Mouse (Mus musculus): ENCODE results near the gene Uqcrh.

The Uqcrh gene

GRCm38 (mm10) chr4:116074861-116075620 is at the start of gene Uqcrh, which contains the start of gene Lrrc41:
Gene Uqcrh, minus strand, starts transcription at chr4:116075071.
Gene Lrrc41, plus strand, starts transcription at chr4:116075269.
- DNase-seq = peak; percentile 96

GRCm38 (mm10) chr4:116123602-116124519 is 49.0 kb upstream of the Uqcrh start, which contains the start of the genes Rad54l and Pomgnt1:
Gene Rad54l, minus strand, starts transcription at chr4:116123690.
Gene Pomgnt1, plus strand, starts transcription at chr4:116123840.
- peak; percentile 76 for DNase-seq

- no peak for DNase-seq
Observed at GRCm38 (mm10) chr4:116122762-116123161, 47.9 kb upstream of the Uqcrh start.

GRCm38 (mm10) chr4:116111486-116111885 is 36.6 kb upstream of the Uqcrh start:
- no peak for DNase-seq

GRCm38 (mm10) chr4:116110695-116111094 is 35.8 kb upstream of the Uqcrh start:
- no peak for DNase-seq

- no peak for DNase-seq
Observed at GRCm38 (mm10) chr4:116105278-116105677, 30.4 kb upstream of the Uqcrh start.

- no peak for DNase-seq
Observed at GRCm38 (mm10) chr4:116100959-116101358, 26.1 kb upstream of the Uqcrh start.

- no peak for DNase-seq
Observed at GRCm38 (mm10) chr4:116097211-116097610, 22.3 kb upstream of the Uqcrh start.

- DNase-seq = no peak
Observed at GRCm38 (mm10) chr4:116096291-116096690, 21.4 kb upstream of the Uqcrh start.

GRCm38 (mm10) chr4:116088510-116089249 is 13.8 kb upstream of the Uqcrh start:
- no peak for DNase-seq

- DNase-seq = peak; percentile 15
Observed at GRCm38 (mm10) chr4:116077240-116078095, 2.6 kb upstream of the Uqcrh start.

GRCm38 (mm10) chr4:116076369-116077231 is 1.7 kb upstream of the Uqcrh start:
- peak; percentile 65 for DNase-seq

GRCm38 (mm10) chr4:116075631-116076368 is 929 bp upstream of the Uqcrh start:
- peak; percentile 81 for DNase-seq

- DNase-seq = no peak
Observed at GRCm38 (mm10) chr4:116074145-116074675, 661 bp downstream of the Uqcrh start.

GRCm38 (mm10) chr4:116073146-116073545 is 1.7 kb downstream of the Uqcrh start:
- DNase-seq = no peak

- DNase-seq = no peak
Observed at GRCm38 (mm10) chr4:116070116-116070515, 4.8 kb downstream of the Uqcrh start.

GRCm38 (mm10) chr4:116063855-116064254 is 11.0 kb downstream of the Uqcrh start:
- DNase-seq = no peak

- DNase-seq = no peak
Observed at GRCm38 (mm10) chr4:116059012-116059726, 15.7 kb downstream of the Uqcrh start.

- DNase-seq = no peak
Observed at GRCm38 (mm10) chr4:116057559-116057958, 17.3 kb downstream of the Uqcrh start.

Data from kidney, adult 18-20 months (tissue).